Mouse (Mus musculus): Measurements from ENCODE around the gene Twistnb.

Gene Twistnb

GRCm38 (mm10) chr12:33429387-33430160 lies at the start of gene Twistnb:
Gene Twistnb, plus strand, starts transcription at chr12:33429635.
- peak; percentile 96 for DNase-seq (ENCODE audit: low read depth)

DNA sequence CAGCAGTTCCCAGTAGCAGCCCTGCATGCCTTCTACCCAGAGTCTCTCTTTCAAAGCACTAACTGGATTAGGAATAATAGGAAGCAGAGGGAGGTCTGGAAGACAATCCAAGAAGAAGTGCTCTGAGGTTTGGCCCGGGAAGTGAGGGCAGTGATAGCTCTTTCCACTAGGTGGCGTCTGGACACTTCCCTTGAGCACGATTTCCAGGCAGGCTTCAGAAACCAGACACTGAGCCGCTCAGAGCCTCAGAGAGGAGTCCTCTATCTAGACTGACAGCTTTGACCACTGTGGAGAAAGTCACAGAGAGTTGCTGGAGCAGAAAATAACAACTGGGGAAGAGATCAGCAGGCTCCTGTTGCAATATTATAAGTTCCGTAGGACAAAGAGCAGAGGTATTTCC lies 40.6 kb upstream of the Twistnb start:
- peak; percentile 53 for DNase-seq (ENCODE audit: low read depth)

- no peak for DNase-seq (ENCODE audit: low read depth)
These were observed 38.4 kb upstream of the Twistnb start for GRCm38 (mm10) chr12:33390844-33391560.

DNA sequence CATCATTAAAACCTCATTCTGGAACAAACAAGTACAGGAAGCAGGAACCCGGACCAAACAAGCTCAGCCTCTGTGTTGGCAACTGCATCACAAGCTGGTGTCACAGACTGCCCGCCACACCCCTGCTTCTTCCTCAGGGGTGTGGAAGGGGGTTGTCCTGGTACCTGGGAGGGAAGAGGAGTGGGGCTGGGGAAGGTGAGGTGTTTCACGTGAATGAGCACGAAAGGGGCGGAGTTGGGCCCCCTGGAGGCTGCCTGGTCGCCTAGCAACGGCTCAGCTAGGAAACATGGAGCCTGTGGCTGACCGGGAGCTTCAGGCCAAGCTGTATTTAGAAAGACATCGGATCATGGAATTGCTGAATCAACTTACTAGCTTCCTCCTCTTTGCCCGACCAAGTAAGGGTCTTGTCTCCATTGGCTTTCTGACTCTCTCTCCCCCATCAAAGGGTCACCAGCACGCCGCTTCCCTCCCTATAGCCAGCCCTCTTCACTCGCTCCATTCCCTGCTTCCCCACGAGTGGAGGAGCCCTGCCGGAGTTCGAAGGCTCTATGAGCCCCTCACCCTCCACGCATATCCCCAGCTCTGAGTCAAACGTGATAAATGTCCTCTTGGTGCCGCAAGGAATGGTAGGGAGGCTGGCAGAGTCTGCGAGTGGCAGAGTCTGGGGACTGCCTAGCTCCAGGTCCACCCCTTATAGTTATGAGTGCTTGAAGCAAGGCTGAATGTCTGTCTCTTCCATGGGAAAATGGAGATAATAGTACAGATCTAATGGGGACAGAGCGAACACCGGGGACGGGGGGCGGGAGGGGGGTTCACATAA lies 34.4 kb upstream of the Twistnb start, which contains the start of gene Efcab10:
TSS of gene Efcab10 (plus strand) at position 51 of the 820 bp plus-strand sequence.
- DNase-seq (ENCODE audit: low read depth), result no peak

GRCm38 (mm10) chr12:33403265-33403693 lies 26.2 kb upstream of the Twistnb start:
- no peak for DNase-seq (ENCODE audit: low read depth)

DNA sequence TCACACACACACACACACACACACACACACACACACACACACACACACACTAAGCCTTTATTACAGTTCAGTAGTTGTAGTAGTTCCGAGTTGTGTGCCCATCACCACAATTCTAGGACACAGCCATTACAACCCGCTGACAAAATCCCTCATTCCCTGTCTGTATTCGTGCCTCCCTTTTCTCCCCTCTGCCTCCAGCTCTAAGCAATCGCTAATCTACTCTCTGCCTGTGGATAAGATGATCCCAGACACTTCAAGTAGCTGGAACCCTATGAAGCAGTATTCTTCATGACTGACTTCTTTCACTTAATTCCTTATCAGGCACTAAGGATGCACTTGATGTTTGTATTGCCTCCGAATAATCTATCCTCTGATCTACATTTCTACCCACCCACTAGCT lies 24.4 kb upstream of the Twistnb start:
- no peak for DNase-seq (ENCODE audit: low read depth)

- DNase-seq (ENCODE audit: low read depth), result no peak
These were observed 23.9 kb upstream of the Twistnb start for GRCm38 (mm10) chr12:33405398-33406026.

DNA sequence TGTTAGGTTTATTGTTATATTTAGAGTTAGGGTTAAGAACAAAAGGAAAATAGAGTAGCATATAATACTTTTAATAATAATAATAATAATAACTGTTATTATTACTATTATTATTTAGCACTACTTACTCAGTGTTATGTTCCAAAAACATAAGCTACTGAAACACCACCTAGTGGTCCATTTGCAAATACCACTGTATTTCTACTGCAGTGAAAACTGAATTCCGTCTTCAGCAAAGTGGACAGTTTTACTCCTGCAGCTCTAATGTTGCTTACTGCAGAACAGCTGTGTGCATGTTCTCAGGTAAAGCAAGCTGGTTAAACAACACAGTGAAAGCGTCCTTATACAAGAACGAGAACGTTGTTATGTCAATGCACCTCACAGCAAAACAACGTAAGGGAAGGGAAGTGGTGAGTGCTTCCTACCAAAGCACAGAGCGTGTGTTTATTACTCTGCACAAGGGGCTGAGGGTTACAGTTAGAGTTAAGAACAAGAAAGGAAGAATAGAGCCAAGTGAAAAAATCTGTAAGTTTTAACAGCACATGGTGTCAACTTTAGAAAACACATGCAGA lies 17.8 kb upstream of the Twistnb start:
- no peak for DNase-seq (ENCODE audit: low read depth)

DNA sequence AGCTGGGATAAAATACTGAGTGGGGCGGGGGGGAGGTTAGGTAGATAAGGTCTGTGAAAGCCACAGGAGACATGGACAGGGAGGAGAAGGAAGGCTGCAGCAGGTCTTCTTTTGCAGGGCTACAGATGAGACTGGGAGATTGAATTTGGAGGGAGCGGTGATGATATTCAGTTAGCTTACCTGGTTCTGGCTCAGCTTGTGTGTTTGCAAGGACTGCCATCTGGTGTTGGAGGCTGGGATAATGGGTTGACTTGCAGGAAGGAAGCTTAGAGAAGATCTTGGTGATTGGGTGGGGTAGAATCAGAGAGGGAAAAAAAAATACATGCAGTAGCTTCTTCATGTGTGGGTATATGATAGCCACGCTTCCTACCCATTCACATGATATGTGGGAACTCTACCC lies 5.1 kb upstream of the Twistnb start:
- no peak for DNase-seq (ENCODE audit: low read depth)

DNA sequence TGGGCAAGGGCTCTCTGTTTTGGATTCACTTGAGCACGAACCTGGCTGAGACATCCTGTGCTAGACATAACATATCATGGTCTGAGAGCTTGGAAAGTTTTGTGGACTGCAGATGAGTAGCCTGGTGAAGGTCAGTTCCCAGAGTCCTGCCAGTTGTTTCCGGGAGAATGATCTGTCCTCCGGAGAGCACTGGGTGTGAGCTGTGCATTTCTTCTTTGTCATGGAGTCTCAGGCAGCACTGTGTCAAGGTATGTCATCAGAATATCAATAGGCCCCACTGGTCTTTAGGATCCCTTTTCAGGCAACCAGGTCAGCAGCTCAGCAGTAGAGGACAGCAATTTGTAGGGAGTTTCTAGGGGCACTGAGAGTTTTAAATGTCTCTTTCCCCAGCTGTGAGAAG lies 2.1 kb upstream of the Twistnb start:
- DNase-seq (ENCODE audit: low read depth), result no peak

GRCm38 (mm10) chr12:33427726-33428125 lies 1.7 kb upstream of the Twistnb start:
- no peak for DNase-seq (ENCODE audit: low read depth)

- no peak for DNase-seq (ENCODE audit: low read depth)
These were observed 4.4 kb downstream of the Twistnb start for GRCm38 (mm10) chr12:33433812-33434211.

DNA sequence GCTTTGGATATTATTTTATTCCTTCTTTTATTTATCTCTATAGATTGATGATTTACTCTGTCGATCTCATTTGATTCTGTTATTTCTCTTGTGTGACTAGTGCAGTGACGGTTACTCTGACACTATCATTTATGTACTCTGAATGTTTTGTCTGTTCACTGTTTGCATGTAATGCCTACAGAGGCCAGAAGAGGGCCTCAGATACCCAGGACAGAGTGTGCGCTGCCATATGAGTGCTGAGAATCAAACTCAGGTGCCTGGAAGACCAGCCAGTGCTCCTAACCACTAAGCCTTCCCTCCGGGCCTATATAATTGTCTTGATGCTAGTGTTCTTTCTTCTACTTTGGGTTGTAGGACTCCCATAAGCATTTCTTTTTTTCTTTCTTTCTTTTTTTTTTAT lies 5.3 kb downstream of the Twistnb start:
- no peak for DNase-seq (ENCODE audit: low read depth)

DNA sequence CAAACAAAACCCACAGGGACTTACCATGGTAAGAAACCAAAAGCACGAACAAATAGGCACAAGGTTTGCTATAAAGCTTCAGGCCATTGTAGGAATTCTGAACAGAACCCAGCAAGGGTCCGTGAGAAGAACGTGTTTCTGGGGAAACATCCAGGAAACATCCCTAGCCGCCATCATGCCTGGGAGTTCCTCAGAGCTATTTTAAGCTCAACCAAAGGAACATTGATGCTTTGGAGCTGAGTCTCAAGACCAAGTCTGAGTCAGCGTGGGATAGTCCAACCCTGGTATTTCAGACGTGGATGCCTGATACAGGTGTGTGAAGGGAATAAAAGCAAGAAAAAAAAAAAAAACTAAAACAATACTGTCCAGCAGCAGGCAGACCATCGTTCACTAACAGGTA lies 26.0 kb downstream of the Twistnb start:
- no peak for DNase-seq (ENCODE audit: low read depth)

GRCm38 (mm10) chr12:33456242-33456641 lies 26.8 kb downstream of the Twistnb start:
- DNase-seq (ENCODE audit: low read depth), result no peak

GRCm38 (mm10) chr12:33480975-33481374 lies 51.5 kb downstream of the Twistnb start:
- DNase-seq (ENCODE audit: low read depth), result no peak

DNA sequence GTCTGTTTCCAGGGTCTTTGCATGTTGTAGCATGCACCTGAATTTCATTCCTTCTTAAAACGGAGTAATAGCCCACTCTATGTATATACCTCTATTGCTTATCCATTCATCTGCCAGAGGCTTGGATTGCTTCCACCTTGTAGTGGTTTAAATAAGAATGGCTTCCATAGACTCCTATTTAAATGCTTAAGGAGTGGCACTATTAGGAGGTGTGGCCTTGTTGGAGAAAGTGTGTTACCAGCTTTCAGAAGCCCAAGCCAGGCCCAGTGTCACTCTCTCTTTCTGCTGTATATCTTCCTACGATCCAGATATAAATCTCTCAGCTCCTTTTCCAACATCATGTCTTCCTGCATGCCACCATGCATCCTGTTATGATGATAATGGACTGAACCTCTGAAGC lies 53.5 kb downstream of the Twistnb start:
- DNase-seq (ENCODE audit: low read depth), result no peak
